Mouse (Mus musculus): ENCODE measurements around the gene Plekhg4. TPM values are rescaled to one million over a fixed set of nuclear protein-coding genes. Genes with fewer than 3 reads are reported as not detected.
A peak's percentile ranks its signal among the peaks of the same experiment; 100 is the strongest.

Gene Plekhg4
- polyA plus RNA-seq (2015; fragmentation: Nextera tagmentation; extraction: Ambion mirVana), result 1.1 and 1.7 TPM in 2 replicates

DNA sequence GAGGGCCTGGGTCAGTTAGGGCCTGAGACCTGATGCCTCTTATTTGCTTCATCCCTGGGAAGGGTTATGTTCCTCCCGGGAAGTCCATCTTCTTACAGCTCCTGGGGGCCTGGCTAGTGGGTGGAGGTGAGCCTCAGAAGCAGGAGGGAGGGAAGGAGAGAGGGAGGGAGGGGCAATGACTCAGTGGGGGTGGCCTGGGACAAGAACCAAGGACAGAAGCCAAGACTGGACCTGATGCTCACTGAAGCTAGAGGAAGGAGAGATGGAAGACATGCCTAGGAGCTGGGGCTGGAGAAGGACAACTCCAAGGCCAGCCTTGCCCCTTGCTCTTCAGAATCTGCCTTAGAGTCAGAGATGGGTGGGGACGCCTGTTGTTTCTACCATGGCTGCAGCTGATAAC is at the start of gene Plekhg4:
Plekhg4 (plus strand) TSS at position 243 of the 400 bp plus-strand sequence.
- H3K27ac ChIP-seq (replicated peaks), result no peak within 1 kb of the TSS
- H3K4me1 ChIP-seq, result 0 out of 2 replicates have a peak, but pooled peaks cover 3% of the 10 kb centered on the region
- no peak within 1 kb of the TSS for H3K4me2 ChIP-seq (replicated peaks)
- WGBS, result 67% methylated on average over 2 of the region's 2 CpGs
- H3K9ac ChIP-seq (replicated peaks), result no peak within 1 kb of the TSS
- no peak within 1 kb of the TSS for H3K4me3 ChIP-seq
- H3K27me3 ChIP-seq, result no peaks in the 10 kb centered on the region
- no peak for ATAC-seq (replicated peaks)
- H3K9me3 ChIP-seq, result peaks cover 2% of the 10 kb centered on the region; the same call in 1 of the 2 replicates
- peaks cover 3% of the 10 kb centered on the region for H3K36me3 ChIP-seq

DNA sequence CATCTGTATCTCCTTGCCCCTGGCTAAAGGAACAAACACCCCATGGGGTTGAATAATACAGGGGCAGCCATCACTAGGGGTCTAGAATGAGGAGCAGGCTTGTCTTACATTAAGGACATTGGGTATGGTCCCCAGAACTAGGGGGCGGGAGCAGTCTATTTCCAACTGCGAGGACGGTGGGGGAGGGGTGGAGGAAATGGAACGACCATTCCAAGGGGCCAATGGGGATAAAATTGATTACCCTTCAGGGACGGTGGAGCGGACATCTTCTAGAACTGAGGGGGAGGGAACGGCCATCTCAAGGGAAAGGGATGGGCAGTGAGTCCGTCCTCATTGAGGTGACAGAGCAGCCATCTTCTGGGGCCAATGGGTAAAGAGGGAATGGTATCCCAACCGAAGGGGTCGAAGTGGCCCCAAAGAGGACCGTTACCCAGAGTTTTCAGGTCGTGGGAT is 47.4 kb upstream of the Plekhg4 start:
- peak; percentile 63; the same call in 1 of the 2 replicates for ATAC-seq (replicated peaks)
- H3K4me2 ChIP-seq (replicated peaks), result peak overlapping the region; percentile 79
- peaks cover 33% of the 10 kb centered on the region for H3K36me3 ChIP-seq
- peak overlapping the region; percentile 62 for H3K4me3 ChIP-seq
- H3K4me1 ChIP-seq, result peaks cover 19% of the 10 kb centered on the region
- H3K27me3 ChIP-seq, result no peaks in the 10 kb centered on the region
- peak overlapping the region; percentile 41; the same call in 1 of the 2 replicates for H3K27ac ChIP-seq (replicated peaks)
- H3K9ac ChIP-seq (replicated peaks), result peak overlapping the region; percentile 69
- under 1% methylated on average over 12 of the region's 12 CpGs for WGBS
- H3K9me3 ChIP-seq, result no peaks in the 10 kb centered on the region

DNA sequence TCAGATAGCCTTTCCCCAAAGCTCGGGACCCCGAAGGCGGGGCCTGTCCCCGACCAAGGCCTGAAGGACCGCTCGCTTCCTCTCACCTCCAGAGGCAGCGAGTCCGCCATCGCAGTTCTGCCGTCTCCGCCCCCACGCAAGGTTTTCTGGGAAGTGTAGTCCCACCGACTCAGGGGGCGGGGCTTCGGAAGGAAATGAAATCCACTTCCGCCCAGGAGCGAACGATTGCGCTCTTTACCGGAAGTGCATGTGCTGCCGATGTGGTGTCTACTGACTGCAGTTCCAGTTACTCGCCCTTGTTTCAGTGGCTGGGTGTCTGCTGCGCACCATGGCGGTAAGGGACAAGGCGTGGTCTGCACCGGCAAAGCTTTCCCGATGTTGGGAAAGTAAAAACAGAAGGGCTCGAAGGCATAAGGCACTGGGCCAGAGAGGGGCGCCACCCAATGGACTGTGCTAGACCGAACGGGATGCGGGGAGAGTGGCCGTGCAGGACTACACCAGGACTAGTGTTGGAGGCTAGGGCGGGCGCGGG is 46.9 kb upstream of the Plekhg4 start, which contains the start of the genes Lrrc29 and Tmem208:
Lrrc29 (minus strand) TSS at position 138 of the 532 bp plus-strand sequence.
Tmem208 (plus strand) TSS at position 214 of the 532 bp plus-strand sequence.
- peak within 1 kb of the TSS; percentile 79 for H3K4me2 ChIP-seq (replicated peaks)
- ATAC-seq (replicated peaks), result peak; percentile 94
- H3K9me3 ChIP-seq, result no peaks in the 10 kb centered on the region
- H3K4me3 ChIP-seq, result peak within 1 kb of the TSS; percentile 62
- peaks cover 38% of the 10 kb centered on the region for H3K36me3 ChIP-seq
- WGBS, result 0% methylated on average over 36 of the region's 36 CpGs
- no peaks in the 10 kb centered on the region for H3K27me3 ChIP-seq
- peak within 1 kb of the TSS; percentile 69 for H3K9ac ChIP-seq (replicated peaks)
- H3K27ac ChIP-seq (replicated peaks), result peak within 1 kb of the TSS; percentile 77
- peaks cover 19% of the 10 kb centered on the region for H3K4me1 ChIP-seq

DNA sequence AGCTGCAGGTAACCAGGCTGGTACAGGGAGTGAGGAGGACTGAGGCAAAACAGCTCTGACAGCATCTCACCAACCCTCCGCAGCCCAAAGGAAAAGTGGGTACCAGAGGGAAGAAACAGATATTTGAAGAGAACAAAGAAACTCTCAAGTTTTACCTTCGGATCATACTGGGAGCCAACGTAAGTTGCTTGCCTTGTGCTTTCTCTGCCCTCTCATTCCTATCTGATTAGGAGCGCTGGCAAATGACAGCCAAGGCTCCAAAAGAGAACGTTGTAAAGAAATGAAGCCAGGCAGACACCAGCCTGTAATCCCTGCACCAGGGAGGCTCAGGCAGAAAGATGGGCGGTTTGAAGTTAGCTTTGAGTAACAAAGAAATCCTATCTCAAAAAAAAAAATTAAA is 46.1 kb upstream of the Plekhg4 start:
- peak overlapping the region; percentile 77; the same call in 1 of the 2 replicates for H3K27ac ChIP-seq (replicated peaks)
- H3K36me3 ChIP-seq, result peaks cover 40% of the 10 kb centered on the region
- H3K27me3 ChIP-seq, result no peaks in the 10 kb centered on the region
- no peak; the same call in 1 of the 2 replicates for ATAC-seq (replicated peaks)
- WGBS, result 38% methylated on average over 6 of the region's 6 CpGs
- H3K4me3 ChIP-seq, result peak overlapping the region; percentile 62
- H3K9me3 ChIP-seq, result no peaks in the 10 kb centered on the region
- peak overlapping the region; percentile 55 for H3K9ac ChIP-seq (replicated peaks)
- H3K4me1 ChIP-seq, result peaks cover 19% of the 10 kb centered on the region
- H3K4me2 ChIP-seq (replicated peaks), result peak overlapping the region; percentile 69

DNA sequence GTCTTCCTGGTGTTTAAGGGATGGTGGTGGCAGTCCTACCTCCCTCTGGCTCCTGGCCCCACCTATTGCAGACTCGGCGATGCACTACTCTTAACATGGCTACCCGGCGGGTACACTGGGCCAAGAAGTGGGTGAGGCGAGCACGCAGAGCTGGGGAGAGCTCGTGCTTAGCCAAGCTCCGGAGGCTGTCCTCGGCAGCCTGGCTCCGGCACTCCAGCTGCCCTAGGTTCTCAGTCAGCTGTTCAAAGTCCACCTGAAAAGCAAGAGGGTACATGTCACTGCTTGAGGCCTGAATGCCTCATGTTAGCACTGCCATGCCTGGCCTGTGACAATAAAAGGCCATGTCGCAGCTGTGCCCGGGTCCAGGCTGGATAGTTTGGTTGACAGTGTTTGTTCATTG is 42.7 kb upstream of the Plekhg4 start:
- no peak overlapping the region for H3K27ac ChIP-seq (replicated peaks)
- WGBS, result 94% methylated on average over 12 of the region's 12 CpGs
- H3K4me3 ChIP-seq, result no peak overlapping the region
- H3K27me3 ChIP-seq, result no peaks in the 10 kb centered on the region
- H3K36me3 ChIP-seq, result peaks cover 44% of the 10 kb centered on the region
- ATAC-seq (replicated peaks), result no peak
- H3K4me1 ChIP-seq, result peaks cover 13% of the 10 kb centered on the region
- no peak overlapping the region for H3K4me2 ChIP-seq (replicated peaks)
- H3K9me3 ChIP-seq, result no peaks in the 10 kb centered on the region
- H3K9ac ChIP-seq (replicated peaks), result no peak overlapping the region

DNA sequence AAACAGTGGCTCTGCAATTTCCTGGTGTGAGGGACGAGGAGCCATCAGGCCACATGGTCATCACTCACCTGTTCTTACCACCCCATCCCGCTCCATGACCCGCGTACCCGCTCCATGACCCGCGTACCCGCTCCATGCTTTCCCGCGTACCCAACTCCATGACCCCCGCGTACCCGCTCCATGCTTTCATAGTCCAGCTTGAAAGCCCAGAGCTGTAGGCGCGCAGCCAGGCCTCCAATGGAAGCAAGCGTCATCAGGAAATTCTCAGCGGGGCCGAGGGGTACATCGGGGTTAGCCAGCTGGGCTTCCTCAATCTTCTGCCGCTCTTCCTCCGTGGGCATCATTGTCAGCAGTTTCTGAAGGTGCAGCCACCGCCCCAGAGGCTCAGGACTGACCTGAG is 41.6 kb upstream of the Plekhg4 start:
- Histone ChIP-seq H3K4me1 (peaks cover 9% of the 10 kb centered on the region), H3K27me3 (no peaks in the 10 kb centered on the region), H3K4me3 (no peak overlapping the region), H3K36me3 (peaks cover 44% of the 10 kb centered on the region), H3K9me3 (no peaks in the 10 kb centered on the region), H3K4me2 (replicated peaks) (no peak overlapping the region), H3K27ac (replicated peaks) (no peak overlapping the region), H3K9ac (replicated peaks) (no peak overlapping the region)
- ATAC-seq (replicated peaks), result no peak
- WGBS, result 96% methylated on average over 22 of the region's 22 CpGs

DNA sequence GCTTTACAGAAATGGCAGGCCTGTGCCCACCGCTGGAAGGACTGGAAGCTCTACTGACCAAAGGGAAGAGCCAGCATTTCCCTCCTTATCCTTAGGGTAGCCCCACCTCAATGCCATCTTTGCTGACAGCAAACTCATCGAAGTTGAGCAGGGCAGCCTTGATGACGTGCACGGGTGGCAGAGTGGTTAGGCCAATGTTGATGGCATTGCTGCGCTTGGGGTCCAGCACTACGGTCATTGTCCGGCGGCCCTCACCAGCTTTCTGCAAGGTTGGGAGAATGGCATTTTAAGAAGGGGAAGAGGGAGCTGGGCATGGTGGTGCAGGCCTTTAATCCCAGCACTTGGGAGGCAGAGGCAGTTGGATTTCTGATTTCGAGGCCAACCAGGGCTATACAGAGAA is 41.1 kb upstream of the Plekhg4 start:
- ATAC-seq (replicated peaks), result no peak
- H3K9me3 ChIP-seq, result no peaks in the 10 kb centered on the region
- WGBS, result 97% methylated on average over 9 of the region's 9 CpGs
- H3K27ac ChIP-seq (replicated peaks), result no peak overlapping the region
- peaks cover 44% of the 10 kb centered on the region for H3K36me3 ChIP-seq
- H3K9ac ChIP-seq (replicated peaks), result no peak overlapping the region
- no peak overlapping the region for H3K4me2 ChIP-seq (replicated peaks)
- no peaks in the 10 kb centered on the region for H3K27me3 ChIP-seq
- H3K4me3 ChIP-seq, result no peak overlapping the region
- peaks cover 7% of the 10 kb centered on the region for H3K4me1 ChIP-seq

DNA sequence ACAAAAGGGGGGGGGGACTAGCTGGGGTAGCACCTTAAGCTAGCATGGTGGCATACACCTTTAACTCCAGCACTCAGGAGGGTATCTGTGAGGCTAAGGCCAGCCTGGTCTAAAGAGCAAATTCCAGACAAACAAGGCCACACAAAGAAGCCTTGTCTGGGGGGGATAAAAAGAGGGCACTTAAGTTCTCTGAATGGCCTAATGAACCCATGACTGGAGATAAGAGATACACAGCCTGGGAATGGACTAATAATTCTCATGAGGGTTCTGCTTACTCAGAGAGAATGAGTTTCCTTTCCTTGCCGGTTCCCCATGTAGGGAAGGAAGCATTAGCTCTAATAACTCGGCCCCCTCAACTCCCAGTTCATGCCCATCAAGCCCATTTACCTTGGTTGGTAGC is 40.6 kb upstream of the Plekhg4 start:
- H3K27ac ChIP-seq (replicated peaks), result no peak overlapping the region
- ATAC-seq (replicated peaks), result no peak
- peaks cover under 1% of the 10 kb centered on the region for H3K4me1 ChIP-seq
- no peak overlapping the region for H3K9ac ChIP-seq (replicated peaks)
- peaks cover 44% of the 10 kb centered on the region for H3K36me3 ChIP-seq
- no peaks in the 10 kb centered on the region for H3K9me3 ChIP-seq
- WGBS, result 69% methylated on average over 2 of the region's 2 CpGs
- no peak overlapping the region for H3K4me3 ChIP-seq
- no peak overlapping the region for H3K4me2 ChIP-seq (replicated peaks)
- no peaks in the 10 kb centered on the region for H3K27me3 ChIP-seq

DNA sequence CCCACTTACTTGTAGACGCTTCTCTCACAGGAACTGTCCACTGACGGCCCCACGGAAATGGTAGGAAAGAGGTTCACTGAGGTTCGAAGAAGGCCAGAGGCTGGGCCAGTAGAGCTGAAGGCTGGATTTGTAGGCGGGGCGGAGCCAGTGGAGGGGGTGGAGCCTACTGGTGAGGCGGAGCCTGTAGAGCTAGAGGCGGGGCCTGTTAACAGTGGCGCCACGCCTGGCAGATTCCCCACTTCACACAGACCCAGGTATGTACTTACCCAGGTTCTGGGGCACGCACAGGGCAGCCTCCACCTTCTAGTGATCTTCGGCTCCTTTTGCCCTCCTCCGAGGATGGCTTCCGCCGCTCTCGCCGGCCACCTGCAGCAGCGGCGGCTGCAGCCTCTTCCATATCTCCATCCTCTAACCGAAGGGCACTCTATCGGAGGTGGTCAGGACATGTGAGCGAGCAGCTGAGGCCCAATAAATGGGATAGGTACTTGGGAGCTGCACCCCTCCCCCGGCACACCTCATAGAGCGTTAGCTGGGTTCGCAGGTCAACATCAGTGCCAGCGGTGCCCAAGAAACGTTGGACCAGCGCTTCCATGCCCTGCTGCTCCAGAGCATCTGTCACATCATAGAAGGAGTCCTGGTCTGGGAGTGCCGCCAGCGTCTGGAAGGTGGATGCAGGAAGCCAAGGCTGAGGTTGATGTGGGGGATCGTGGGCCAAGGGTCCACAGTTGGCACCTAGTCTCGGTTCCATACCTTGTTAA is 36.5 kb upstream of the Plekhg4 start:
- Histone ChIP-seq H3K4me3 (no peak overlapping the region), H3K27ac (replicated peaks) (no peak overlapping the region), H3K36me3 (peaks cover 9% of the 10 kb centered on the region), H3K4me1 (no peaks in the 10 kb centered on the region), H3K9me3 (no peaks in the 10 kb centered on the region), H3K4me2 (replicated peaks) (no peak overlapping the region), H3K9ac (replicated peaks) (no peak overlapping the region), H3K27me3 (no peaks in the 10 kb centered on the region)
- 49% methylated on average over 32 of the region's 32 CpGs for WGBS
- ATAC-seq (replicated peaks), result no peak

DNA sequence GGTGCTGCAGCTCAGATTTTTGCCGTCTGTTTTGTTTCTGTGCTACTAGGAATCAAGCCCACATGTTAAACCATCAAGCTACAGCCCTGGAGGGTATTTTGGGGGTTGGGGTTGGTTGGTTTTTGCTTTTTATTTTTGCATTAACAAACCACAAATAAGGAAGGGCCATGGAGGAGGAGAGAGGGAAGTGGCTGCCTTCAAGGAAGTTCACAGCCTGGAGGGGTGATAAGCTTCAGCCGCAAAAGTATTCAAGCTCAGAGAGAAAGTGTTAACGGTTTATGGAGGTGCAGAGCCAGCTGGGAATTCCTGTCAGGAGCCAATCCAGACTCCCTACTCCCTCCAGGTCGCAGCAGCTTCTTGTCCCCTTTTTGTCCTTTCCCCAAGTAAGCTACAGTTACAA is 34.1 kb upstream of the Plekhg4 start:
- 71% methylated on average over 4 of the region's 4 CpGs for WGBS

DNA sequence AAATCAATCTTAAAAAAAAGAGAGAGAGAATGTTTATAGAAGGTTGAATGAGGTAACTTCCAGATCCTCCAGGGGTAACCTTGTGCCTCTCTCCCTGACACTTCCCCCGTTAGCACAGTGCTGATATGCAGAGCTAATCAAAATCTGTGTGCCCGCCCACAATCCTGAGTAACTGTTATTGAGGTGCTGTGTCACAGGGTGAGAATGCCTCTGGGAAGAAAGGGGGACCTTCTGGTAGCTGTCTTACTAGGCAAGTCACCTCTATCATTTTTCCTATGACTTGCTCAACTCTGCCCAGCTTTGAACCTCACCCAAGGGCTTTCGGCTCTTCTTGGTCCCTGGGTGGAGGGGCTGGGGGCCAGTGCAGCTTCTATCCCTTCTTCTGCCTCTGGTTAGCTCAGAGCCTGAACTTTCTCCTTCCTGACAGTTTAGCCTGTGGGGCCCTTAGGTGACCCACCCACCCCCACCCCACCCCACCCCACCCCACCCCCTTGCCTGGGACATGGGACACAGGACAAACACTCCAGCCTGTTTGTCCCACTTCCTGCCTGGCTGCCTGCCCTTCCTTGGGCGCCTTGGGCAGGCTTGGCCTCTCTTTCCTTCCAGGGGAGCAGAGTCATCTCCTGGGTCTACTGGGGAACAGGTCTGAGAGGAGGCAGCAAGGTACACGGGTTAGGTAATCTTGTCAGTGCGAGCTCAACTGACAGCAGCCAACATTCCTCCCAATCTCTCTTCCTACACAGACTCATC is 33.0 kb upstream of the Plekhg4 start:
- no peak overlapping the region for H3K27ac ChIP-seq (replicated peaks)
- no peak overlapping the region for H3K4me2 ChIP-seq (replicated peaks)
- H3K9ac ChIP-seq (replicated peaks), result no peak overlapping the region
- no peaks in the 10 kb centered on the region for H3K36me3 ChIP-seq
- no peaks in the 10 kb centered on the region for H3K9me3 ChIP-seq
- no peak overlapping the region for H3K4me3 ChIP-seq
- H3K27me3 ChIP-seq, result no peaks in the 10 kb centered on the region
- ATAC-seq (replicated peaks), result no peak
- WGBS, result 81% methylated on average over 6 of the region's 6 CpGs
- H3K4me1 ChIP-seq, result no peaks in the 10 kb centered on the region

More for the DNA sequence above, 34.1 kb upstream of the Plekhg4 start:
- Histone ChIP-seq H3K27ac (replicated peaks) (no peak overlapping the region), H3K9me3 (no peaks in the 10 kb centered on the region), H3K4me2 (replicated peaks) (no peak overlapping the region), H3K4me3 (no peak overlapping the region), H3K36me3 (no peaks in the 10 kb centered on the region; the same call in 1 of the 2 replicates), H3K9ac (replicated peaks) (no peak overlapping the region), H3K27me3 (no peaks in the 10 kb centered on the region), H3K4me1 (no peaks in the 10 kb centered on the region)
- ATAC-seq (replicated peaks), result no peak

DNA sequence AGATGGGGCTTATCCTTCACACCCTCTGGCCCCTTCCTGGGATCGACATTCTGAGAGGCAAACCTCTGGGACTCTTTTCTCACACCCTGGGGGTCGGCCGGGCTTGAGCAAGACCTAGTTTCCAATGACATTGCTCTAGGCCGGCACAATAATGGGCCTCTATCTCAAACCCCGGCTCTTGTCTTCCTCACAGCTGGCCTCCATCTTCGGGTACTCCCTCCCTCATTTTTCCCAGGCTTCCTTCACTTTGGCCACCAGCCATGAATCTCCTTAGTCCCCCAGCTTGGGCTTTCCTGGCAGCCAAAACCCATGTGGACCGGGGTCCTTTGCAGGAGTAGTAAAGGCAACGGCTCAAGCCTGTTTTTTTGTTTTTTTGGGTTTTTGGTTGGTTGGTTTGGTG is 31.7 kb upstream of the Plekhg4 start:
- no peak overlapping the region for H3K27ac ChIP-seq (replicated peaks)
- H3K4me1 ChIP-seq, result 0 out of 2 replicates have a peak, but pooled peaks cover 2% of the 10 kb centered on the region
- H3K9ac ChIP-seq (replicated peaks), result no peak overlapping the region
- H3K4me3 ChIP-seq, result no peak overlapping the region
- no peak overlapping the region for H3K4me2 ChIP-seq (replicated peaks)
- no peaks in the 10 kb centered on the region for H3K36me3 ChIP-seq
- WGBS, result 32% methylated on average over 8 of the region's 8 CpGs
- H3K9me3 ChIP-seq, result no peaks in the 10 kb centered on the region
- H3K27me3 ChIP-seq, result no peaks in the 10 kb centered on the region
- no peak for ATAC-seq (replicated peaks)
